Mouse (Mus musculus) heart, postnatal 0 days (tissue): ENCODE data around the gene Actl6b.
A peak's percentile ranks its signal among the peaks of the same experiment; 100 is the strongest.

Experiments used
- CTCF ChIP-seq: IDR thresholded peaks from 2 replicates; pipeline ENCODE4 v1.5.1; 2016; ENCODE audit warnings: antibody characterized with exemption, control low read depth, low read depth
- EP300 ChIP-seq: IDR thresholded peaks from 2 replicates; pipeline ENCODE4 v1.6.1; 2016; ENCODE audit warnings: antibody characterized with exemption, low read depth

- TF ChIP-seq CTCF (no peak), EP300 (peak; percentile 82)
These were observed 20.0 kb upstream of the Actl6b start, which contains the start of the genes Epo and Gnb2 for GRCm38 (mm10) chr5:137533117-137533827.
